15 mouse cellular contexts compared by ENCODE assay signal in genomic region chr19:50077427-50078040, GRCm38 (mm10).
A peak's percentile ranks its signal among the peaks of the same experiment; 100 is the strongest.
DNase-seq lines count a peak whose midpoint lies in the region; ATAC-seq and TF ChIP-seq lines count a peak whose summit lies in the region.
"Had no signal": no experiment of that assay in that cellular context is flagged by ENCODE, and none has a peak within 500 bp of the region (broad histone marks: within the 10 kb centered on the region; RNA-seq: fewer than 3 reads in every experiment).

No protein-coding gene starts in this region.

- H3K4me1 ChIP-seq in forebrain, embryonic 14.5 days (ENCODE audit: control insufficient read depth, insufficient read depth, low read length), result no peaks in the 10 kb centered on the region
- peaks cover 6% of the 10 kb centered on the region; the same call in 1 of the 2 replicates for H3K4me1 ChIP-seq in forebrain, embryonic 10.5 days
- peaks cover 9% of the 10 kb centered on the region; the same call in 1 of the 2 replicates for H3K4me1 ChIP-seq in forebrain, embryonic 16.5 days (replicated peaks; ENCODE audit: control insufficient read depth, insufficient read depth, low read length)
- H3K4me1 ChIP-seq: embryonic facial prominence, embryonic 10.5 days; embryonic facial prominence, embryonic 12.5 days had no signal

- no peak overlapping the region for H3K4me3 ChIP-seq in forebrain, embryonic 14.5 days (ENCODE audit: low read depth, low read length)
- no peak overlapping the region for H3K4me3 ChIP-seq in forebrain, embryonic 10.5 days
- no peak overlapping the region for H3K4me3 ChIP-seq in forebrain, embryonic 16.5 days (replicated peaks; ENCODE audit: low read length)
- H3K4me3 ChIP-seq: embryonic facial prominence, embryonic 10.5 days; embryonic facial prominence, embryonic 12.5 days had no signal

- H3K36me3 ChIP-seq in forebrain, embryonic 14.5 days (ENCODE audit: control insufficient read depth, insufficient read depth, low read length), result no peaks in the 10 kb centered on the region
- no peaks in the 10 kb centered on the region for H3K36me3 ChIP-seq in forebrain, embryonic 10.5 days (replicated peaks)
- H3K36me3 ChIP-seq in forebrain, embryonic 16.5 days (ENCODE audit: control insufficient read depth, insufficient read depth), result no peaks in the 10 kb centered on the region
- H3K36me3 ChIP-seq: embryonic facial prominence, embryonic 10.5 days; embryonic facial prominence, embryonic 12.5 days had no signal

- intact Hi-C loops in left cerebral cortex, postnatal 36 days (cut with DNase I), result no loop called here

- peak; percentile 55; the same call in 1 of the 2 replicates for ATAC-seq in forebrain, embryonic 14.5 days
- peak; percentile 87 for ATAC-seq in forebrain, embryonic 16.5 days

- H3K4me2 ChIP-seq in forebrain, embryonic 14.5 days (ENCODE audit: low read length), result no peak overlapping the region
- no peak overlapping the region for H3K4me2 ChIP-seq in forebrain, embryonic 16.5 days (ENCODE audit: low read length)
- H3K4me2 ChIP-seq: embryonic facial prominence, embryonic 12.5 days had no signal

- no peak for TF ChIP-seq POLR2A in brain, embryonic 14.5 days (IDR thresholded peaks at IDR 0.05; ENCODE audit: borderline replicate concordance, extremely low read depth, insufficient read depth, insufficient read length, poor library complexity, severe bottlenecking)

- DNase-seq in forebrain, embryonic 14.5 days (ENCODE audit: low spot score), result peak; percentile 61
- DNase-seq in forebrain, embryonic 10.5 days (ENCODE audit: extremely low spot score, low spot score), result no peak
- DNase-seq in brain, embryonic 14.5 days (ENCODE audit: low read depth), result peak; percentile 76
- no peak for DNase-seq in spleen, postnatal 36 days (ENCODE audit: low spot score in 2 of 2)
- no peak for DNase-seq in left cerebral cortex, postnatal 36 days (ENCODE audit: low spot score in 2 of 2)
- DNase-seq: adrenal gland, adult 2 months; adrenal gland, postnatal 10 days; adrenal gland, postnatal 25 days; cerebellum, adult 11-12 months; cerebellum, adult 2 months; cerebellum, adult 9-10 months; cerebellum, postnatal 25 days had no signal

- no peaks in the 10 kb centered on the region for H3K27me3 ChIP-seq in forebrain, embryonic 14.5 days (replicated peaks; ENCODE audit: control insufficient read depth, insufficient read depth, low read length)
- no peaks in the 10 kb centered on the region for H3K27me3 ChIP-seq in forebrain, embryonic 10.5 days (ENCODE audit: poor library complexity, severe bottlenecking)
- no peaks in the 10 kb centered on the region for H3K27me3 ChIP-seq in forebrain, embryonic 16.5 days (replicated peaks; ENCODE audit: control insufficient read depth, insufficient read depth, low read length)
- H3K27me3 ChIP-seq: embryonic facial prominence, embryonic 12.5 days had no signal

- WGBS in forebrain, embryonic 14.5 days, result 68% methylated on average over 6 of the region's 6 CpGs
- WGBS in forebrain, embryonic 10.5 days, result 92% methylated on average over 6 of the region's 6 CpGs
- 50% methylated on average over 6 of the region's 6 CpGs for WGBS in forebrain, embryonic 16.5 days

- H3K27ac ChIP-seq in forebrain, embryonic 14.5 days (ENCODE audit: low read depth, low read length), result no peak overlapping the region
- H3K27ac ChIP-seq in forebrain, embryonic 10.5 days, result no peak overlapping the region
- H3K27ac ChIP-seq in forebrain, embryonic 16.5 days (ENCODE audit: low read length), result peak overlapping the region; percentile 31; the same call in 1 of the 2 replicates
- H3K27ac ChIP-seq: embryonic facial prominence, embryonic 10.5 days; embryonic facial prominence, embryonic 12.5 days had no signal

- no peaks in the 10 kb centered on the region for H3K9me3 ChIP-seq in forebrain, embryonic 14.5 days (replicated peaks; ENCODE audit: control insufficient read depth, low read length)
- no peaks in the 10 kb centered on the region for H3K9me3 ChIP-seq in forebrain, embryonic 10.5 days
- H3K9me3 ChIP-seq in forebrain, embryonic 16.5 days (ENCODE audit: control insufficient read depth, low read length), result no peaks in the 10 kb centered on the region
- H3K9me3 ChIP-seq: embryonic facial prominence, embryonic 10.5 days; embryonic facial prominence, embryonic 12.5 days had no signal

- no peak overlapping the region for H3K9ac ChIP-seq in forebrain, embryonic 14.5 days (ENCODE audit: low read length)
- no peak overlapping the region for H3K9ac ChIP-seq in forebrain, embryonic 16.5 days (replicated peaks; ENCODE audit: low read depth, low read length)
- H3K9ac ChIP-seq: embryonic facial prominence, embryonic 12.5 days had no signal

- TF ChIP-seq CTCF in brain, embryonic 14.5 days (IDR thresholded peaks at IDR 0.05; ENCODE audit: borderline replicate concordance, extremely low read depth, insufficient read depth, insufficient read length), result no peak

Comparison
In these comparisons a context has a peak if more than half of its experiments do, and no peak if none do; other contexts are left out.
1. DNase-seq: peak in forebrain, embryonic 14.5 days (single experiment) and brain, embryonic 14.5 days (single experiment); none in forebrain, embryonic 10.5 days (single experiment), spleen, postnatal 36 days (0 of 2) and left cerebral cortex, postnatal 36 days (0 of 2).